Mouse (Mus musculus) layer of hippocampus, adult 9-10 months (tissue): Measurements from ENCODE around the gene Entpd2.

Experiments
- DNase-seq: peaks from one replicate; pipeline ENCODE4 v3.0.0; 2022; ENCODE audit warnings: low spot score

Gene Entpd2

DNA sequence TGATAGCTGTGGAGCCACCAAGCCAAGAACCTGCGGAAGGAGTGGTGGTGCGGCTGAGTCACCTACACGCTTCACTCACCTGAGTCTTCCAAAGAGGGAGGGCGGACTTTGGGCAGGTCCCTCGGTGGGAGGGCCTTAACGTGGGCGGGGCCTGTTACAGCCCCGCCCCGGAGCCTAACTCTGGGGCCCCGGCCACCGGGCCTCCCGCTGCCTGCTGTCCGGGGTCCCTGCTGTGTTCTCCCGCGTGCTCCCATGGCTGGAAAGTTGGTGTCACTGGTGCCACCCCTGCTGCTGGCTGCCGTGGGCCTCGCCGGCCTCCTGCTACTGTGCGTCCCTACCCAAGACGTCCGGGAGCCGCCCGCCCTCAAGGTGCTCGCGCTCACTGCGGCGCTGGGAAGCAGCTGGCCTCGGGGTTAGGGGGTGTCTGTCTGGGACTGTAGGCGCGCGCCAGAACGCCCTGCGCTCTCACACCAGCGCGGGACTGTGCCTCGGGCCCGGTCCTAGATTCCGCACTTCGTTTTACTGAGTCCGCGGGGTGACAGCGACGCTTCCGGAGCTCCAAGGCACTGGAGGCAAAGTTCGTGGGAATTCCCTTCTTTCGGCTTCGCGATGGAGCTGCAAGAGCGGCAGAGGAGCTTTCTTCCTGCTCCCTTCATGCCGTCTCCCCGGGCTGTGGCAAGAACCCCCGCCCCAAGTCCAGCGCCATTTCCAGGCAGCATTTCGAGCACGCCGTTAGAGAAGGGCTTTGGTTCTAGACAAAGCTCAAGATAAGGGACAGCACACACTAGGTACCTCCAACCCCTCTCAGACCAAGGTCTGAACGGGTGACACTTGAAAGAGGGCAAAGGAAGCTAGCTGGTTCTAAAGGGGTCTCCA, at the start of gene Entpd2:
Gene Entpd2, plus strand, starts transcription at position 154 of the 876 bp plus-strand sequence.
- no peak for DNase-seq

DNA sequence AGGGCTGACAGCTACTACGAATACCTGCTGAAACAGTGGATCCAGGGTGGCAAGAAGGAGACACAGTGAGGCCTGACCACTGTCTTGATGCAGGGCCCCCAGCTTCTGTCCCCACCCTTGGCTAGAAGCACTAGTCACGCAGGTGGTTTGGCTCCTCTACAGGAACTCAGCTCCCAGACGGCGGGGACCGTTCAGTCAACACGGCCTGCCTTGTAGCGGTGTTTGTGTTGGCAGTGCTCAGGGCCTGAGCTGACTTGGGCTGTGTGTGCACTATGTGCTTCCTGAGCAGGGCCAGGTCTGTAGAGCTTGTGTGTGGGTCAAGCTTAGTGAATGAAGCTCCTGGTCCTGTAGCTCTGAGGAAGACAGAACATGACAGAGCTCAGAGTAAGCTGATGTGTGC, 47.5 kb upstream of the Entpd2 start:
- no peak for DNase-seq

DNA sequence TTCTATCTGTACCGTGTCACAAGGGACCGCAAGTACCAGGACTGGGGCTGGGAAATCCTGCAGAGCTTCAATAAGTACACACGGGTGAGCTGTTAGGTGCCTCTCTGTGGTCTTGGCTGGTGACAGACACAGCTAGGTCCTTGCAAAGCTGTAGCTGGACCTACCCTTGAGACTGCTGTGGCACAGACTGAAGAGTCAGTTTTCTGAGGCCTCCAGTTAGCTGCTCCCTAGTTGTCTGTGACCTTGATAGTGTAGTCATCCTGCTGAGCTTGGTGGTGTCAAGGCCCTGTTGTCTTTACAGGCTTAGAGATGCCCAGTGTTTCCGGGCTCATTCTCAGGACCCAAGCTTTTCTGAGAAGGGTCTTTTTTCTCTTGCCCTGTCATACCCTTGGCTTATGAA, 46.2 kb upstream of the Entpd2 start:
- no peak for DNase-seq

DNA sequence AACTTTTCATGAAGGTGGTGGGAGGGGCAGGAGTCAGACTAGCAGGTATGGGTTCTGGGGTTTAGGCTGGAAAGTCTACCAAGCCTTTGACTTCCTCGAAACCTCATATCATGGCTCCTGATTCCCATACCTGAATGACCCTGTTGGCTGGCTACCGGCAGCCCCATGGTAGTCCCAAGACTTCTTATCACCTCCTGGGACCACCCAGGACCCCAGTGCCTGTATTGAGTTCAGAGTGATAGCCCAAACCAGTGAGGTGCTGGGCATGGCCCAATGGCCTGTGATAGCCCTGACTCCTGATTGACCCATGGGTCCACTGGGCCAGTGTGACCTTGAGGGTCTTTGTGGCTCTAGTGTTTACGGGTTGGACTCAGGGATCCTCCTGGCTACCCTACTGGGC, 45.0 kb upstream of the Entpd2 start:
- DNase-seq: no peak

DNA sequence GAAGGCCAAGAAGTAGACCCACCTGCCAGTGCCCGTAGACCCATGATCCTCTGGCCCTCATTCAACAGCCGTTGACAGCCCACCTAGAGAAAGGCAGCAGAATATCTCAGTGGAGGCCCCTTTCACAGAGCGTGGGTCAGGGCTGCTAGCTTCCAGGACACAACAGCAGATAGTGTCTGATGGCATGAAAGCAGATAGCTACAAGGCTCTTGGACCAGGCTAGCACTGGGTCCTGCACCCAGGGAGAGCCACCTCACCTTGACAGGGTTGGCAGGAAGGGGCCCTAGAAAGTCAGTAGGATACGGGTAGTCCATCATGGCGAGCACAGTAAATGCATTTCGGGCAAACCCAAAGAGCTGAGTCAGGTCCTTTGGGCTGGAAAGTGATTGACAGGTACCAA, 41.5 kb upstream of the Entpd2 start:
- no peak for DNase-seq

DNA sequence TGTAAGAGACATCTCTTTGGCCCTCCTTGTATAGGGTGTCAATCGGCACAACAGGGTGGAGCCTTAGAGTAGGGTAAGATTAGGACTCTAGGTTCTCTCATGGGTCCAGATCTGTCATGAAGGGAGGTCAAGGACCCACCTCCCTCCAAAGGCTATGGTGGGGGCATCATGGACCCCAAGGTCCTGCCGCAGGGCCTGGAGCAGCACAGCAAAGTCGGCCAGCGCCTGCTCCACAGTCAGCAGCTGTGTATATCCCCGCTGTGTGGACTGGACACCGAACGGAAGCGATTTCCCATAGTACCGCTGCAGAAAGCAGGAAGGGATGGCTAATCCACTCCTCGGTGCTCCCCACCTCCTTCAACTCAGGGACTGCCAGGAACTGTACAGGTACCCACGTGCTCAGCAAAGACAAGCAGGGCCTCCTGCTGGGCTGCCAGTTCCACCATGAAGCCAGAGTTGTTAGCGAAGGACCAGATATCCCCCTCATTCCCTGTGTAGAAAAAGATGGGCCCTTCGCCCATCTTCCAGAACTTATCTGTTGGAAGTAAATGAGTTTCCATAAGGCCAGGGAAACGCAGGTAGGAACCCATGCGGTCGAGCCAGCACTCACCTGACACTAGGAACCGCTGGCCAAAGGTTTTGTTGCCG, 40.1 kb upstream of the Entpd2 start:
- no peak for DNase-seq

DNA sequence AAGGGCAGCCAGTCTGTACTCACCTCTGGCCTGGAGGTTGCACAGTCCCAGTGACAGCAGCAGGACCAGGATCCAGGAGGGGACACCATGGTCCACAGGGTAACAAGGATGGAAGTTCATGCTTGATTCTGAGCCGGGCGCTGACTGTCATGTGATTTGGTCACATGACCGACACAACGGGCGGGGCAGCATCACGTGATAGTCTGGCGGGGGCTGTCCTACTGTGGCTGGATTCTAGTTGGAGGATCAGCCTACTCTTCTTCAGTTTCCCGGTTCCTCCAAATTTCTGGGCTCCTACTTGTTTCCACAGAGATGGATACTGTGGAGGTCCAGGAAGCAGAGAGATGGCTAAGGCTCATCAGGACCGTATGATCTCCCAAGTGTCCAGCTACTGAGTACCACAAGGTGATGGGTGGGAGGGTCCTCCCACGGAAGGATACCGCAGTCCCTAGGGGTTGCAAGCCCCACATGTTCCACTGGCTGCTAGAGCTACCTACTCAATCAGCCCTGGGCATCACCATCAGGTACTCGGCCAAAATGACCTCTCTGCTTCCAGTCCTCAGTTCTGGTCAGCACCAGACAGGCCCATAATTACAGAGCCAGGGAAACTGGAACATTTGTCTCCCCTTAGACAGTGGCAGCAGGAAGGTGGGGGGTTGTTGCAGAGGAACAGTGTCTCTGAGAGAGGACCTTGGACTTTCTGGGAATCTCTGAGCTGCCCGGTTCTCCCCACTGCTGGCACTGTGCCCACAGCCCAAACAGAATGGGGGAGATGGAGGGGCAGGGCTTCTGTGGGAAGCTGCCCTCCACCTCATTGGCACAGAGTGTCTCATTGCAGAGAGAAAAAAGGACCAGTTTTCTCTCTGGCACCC, 39.2 kb upstream of the Entpd2 start, which contains the start of gene Dpp7:
Gene Dpp7, minus strand, starts transcription at position 152 of the 872 bp plus-strand sequence.
- peak; percentile 60 for DNase-seq

DNA sequence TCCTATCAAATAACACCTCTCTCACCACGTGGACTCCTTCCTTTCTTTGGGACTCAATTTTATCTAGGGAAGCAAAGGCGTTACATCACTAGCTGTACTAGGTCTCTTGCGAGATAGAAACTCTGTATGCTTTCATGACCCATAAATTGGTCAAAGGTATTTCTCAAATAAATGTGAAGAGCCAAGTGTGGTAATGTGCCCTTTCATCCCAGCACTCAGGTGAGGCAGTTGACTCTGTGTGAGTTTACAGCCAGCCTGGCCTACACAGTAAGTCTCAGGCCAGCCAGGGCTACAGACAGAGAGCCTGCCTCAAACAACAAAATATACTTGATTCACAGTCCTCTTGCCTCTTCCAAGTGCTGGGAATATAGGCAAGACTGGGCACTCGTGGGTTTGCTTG, 35.8 kb upstream of the Entpd2 start:
- no peak for DNase-seq

DNA sequence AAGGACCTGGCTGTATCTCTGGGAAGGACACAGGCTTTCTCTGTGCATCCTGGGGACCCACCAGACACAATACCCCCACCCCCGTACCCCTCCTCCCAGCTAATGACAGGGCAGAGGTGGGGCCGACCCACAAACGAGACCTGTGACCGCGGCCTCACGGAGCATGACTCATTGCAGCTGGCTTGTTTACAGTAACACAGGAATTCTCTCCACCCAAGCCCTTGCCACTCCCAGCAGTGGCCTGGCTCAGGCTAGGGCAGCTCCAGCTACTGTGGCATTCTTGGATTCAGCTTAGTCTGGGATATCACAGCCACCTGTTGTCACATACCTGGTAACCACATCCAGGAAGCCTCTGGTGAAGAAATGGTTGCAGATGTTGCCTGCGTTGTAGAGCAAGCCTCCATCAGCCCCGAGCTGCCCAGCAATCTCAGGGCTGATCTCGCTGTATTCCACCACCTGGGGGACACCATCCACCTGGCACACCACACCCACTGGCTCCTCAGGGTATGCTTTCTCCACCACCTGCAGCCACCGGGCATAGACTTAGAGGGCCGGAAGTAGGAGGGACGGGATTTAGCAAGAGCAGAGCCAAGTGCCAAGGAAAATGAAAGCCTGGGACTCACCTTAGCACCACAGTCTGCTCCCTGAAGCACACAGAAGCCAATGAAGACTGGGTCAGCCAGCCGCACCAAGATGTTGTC, 32.0 kb upstream of the Entpd2 start:
- no peak for DNase-seq

DNA sequence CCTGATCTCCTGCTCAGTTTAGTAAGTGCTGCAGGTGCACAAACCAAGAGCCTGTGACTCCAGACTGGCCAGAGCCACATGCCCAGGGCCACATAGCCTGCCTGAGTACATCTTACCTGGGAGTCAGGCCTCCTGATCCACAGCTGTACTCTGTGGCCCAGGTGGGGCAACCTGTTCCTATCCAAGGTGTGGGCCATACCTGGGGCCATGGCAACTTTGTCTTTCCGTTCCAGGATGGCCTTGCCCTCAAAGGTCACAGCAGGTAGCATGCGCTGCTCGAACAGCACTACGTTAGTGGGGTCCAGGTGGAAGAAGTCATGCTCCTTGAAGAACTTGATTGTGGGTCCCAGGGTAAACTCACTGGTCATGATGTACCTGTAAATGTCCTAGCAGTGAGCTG, 31.4 kb upstream of the Entpd2 start:
- no peak for DNase-seq

DNA sequence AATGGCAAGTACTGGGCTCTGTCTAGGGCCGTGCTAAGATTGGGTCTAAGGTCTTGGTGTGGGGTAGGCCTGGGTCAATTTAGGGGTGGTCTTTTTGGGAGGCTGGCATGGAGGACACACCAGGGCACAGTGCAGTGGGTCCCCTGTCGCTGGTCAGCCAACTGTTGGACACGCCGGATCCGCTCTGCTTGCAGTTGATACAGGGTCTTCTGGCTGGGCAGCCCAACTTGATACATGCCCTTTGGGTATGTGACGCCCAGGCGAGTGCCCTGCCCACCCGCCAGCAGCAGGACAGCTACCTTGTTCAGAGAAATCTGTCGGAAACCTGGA, 30.9 kb upstream of the Entpd2 start:
- DNase-seq: no peak

DNA sequence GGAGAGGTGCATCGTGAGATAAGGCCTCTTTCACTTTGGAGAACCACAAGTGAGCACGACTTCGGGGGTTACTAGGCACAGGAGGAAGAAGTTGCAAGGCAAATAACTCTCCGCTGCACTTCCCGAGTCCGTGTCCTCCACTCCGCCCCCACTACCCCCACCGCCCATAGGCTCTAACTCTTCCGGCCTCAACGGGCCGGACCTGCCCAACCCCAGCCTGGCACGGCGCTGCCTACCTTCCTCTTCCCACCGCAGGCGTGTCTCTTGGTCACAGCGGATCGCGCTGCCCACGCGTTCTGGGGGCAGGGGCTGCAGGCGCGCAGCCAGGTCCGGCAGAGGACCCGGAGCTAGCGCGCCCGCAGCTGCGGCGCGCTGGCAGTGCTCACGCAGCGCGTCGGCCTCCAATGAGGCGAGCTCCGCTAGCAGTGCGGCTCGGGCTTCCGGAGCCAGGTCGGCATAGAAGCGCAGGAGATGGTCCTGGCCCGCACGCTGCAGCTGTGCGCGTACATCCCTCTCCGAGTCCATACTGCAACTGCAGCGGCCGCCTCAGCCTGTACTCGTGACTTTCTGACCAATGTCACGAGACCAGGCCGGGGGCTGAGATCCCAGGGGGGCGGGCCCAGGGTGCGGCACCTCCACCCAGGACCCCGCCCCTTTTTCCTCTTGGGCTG, 30.4 kb upstream of the Entpd2 start, which contains the start of gene Uap1l1:
Gene Uap1l1, minus strand, starts transcription at position 592 of the 671 bp plus-strand sequence.
- DNase-seq: no peak

DNA sequence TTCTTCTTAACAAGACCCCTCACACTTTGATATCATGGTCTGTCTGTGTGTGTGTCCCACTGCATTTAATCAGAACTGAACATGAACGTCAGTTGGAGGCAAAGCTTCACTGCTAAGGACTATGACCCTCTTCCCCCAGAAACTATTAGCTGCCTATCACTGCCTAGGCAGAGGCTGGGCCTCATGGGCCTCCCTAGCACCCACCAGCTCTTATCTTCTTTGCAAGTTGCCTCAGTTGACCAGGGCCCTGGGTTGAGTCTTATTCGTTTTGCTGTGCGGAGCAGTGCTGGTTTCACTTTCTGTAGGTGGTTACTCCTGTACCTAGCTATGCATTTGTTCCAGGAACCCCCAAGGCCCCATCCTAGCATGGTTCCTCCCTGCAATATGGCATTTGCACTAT, 25.7 kb upstream of the Entpd2 start:
- no peak for DNase-seq

DNA sequence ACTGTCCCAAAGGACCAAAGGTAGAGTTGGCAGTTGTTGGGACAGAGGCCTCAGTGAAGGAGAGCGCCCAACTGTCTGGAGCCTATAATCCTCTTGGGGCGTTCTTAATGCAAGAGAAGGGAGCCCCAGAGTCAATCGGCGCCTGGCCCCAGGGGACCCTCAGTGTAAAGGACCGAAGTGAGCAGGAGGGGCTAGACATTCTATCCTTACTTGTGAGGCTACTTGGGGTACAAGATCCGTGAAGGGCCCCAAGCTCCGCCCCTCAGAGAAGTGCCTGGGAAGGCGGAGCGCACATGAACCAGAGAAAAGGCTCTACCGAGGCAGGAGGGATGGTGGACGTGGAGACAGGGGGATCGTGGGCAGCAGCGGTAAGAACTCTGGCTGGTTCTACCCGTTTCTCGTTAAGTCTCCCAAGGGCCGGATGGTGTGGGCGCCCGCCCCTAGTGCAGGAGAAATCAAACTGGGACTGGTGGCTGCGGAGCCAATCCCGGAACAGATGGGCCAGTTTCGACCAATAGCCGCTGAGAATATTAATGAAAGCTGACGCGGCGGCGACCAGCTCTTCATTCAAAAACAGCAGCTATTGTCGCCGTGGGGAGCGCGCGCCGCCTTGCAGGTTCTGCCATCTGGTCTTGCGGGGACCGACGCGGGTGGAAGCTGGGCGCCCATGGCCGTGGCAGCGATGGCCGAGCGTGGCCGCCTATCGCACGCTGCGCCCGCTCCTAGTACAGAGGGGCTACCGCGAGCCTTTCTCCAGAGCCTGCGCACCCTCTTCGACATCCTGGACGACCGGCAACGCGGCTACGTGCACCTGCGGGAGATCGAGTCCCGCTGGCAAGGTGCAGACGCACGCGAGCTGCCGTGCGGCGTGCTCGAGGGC, 23.7 kb upstream of the Entpd2 start, which contains the start of gene Sapcd2:
Gene Sapcd2, plus strand, starts transcription at position 558 of the 880 bp plus-strand sequence.
- peak; percentile 77 for DNase-seq

DNA sequence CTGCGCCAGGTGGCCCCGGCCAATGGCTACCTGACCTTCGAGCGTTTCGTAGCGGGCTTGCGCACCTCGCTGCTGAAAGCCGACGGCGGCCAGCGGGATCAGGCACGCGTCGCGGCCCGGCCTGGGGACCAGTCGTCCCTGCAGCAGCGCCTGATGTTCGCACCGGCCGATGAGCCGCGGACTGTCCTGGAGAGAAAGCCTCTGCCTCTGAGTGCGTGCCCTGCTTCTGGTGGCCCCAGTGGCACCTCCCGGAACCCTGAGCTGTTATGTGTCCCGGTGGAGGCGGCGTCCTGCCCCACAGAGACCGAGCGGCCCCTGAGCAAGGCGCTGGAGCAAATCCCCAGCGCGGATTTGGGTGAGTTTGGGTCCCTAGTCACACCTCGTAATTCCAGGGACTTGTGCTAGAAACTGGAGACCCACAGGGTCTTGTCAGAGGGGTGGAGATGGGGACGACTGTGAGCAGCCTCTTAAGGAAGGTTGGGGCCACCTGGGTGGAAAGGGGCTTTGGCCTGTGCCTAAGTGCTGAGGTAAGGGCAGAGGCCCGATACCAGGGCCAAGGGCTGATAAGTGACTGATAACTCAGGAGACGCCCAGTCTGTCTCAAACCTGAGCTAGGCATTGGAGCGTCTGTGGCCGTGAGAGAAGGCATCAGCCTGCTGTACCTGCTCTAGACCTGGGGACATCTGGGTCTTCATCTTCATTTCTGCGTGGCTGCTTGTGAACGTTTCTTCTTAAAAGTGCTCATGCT, 22.9 kb upstream of the Entpd2 start:
- no peak for DNase-seq

DNA sequence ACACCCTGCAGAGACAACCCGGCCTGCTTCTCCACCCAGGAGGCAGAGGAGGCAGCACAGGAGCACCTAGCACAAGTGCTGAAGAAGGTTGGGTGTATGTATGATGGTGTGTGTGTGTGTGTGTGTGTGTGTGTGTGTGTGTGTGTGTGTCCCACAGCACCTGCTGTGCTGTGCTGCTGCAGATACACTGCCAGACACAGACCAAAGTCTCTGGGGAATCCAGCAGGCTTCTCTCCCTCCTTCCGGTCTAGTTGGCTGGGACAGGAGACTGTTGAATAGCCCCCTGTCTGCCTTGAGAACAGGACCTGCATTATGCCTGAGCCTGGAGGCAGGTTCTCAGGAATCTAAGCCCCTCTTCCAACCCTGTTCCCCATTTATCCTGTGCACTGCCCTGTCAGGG, 22.2 kb upstream of the Entpd2 start:
- no peak for DNase-seq

DNA sequence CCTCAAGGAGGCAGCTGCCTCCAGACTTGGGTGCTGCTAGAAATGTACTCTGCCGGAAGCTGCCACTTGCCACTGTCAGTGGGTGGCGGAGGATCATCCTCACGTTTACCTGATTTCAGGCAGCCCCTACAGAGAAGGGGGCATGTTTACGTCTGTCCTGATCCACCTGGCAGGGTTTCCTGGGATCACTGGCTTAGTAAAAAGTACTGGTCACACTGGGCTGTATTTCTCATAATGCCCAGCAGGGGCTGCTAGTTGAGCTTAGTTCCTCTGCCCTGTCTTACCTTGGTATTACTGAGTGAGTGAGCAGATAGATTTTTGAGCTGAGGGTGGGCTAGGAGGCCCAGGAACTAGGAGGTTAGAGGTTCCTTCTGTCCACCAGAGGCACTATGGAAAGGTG, 19.1 kb upstream of the Entpd2 start:
- DNase-seq: no peak

DNA sequence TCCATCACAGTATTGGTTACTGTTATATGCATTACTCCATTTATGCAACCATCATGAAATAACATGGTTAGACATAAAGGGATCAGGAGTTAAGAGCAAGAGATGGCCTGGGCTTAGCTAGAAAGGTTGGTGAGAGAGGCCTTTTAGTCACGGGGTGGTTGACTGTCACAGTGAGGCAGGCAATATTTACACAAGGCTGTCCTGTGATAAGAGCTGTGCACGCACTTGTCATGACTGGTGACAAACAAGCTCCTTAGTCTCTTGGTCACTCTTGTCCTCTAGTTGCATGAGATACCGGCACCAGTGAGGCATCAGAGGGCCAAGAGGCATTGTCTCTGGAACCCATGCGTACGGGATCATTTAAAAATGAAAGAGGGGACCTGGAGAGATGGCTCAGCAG, 11.2 kb upstream of the Entpd2 start:
- DNase-seq: no peak

DNA sequence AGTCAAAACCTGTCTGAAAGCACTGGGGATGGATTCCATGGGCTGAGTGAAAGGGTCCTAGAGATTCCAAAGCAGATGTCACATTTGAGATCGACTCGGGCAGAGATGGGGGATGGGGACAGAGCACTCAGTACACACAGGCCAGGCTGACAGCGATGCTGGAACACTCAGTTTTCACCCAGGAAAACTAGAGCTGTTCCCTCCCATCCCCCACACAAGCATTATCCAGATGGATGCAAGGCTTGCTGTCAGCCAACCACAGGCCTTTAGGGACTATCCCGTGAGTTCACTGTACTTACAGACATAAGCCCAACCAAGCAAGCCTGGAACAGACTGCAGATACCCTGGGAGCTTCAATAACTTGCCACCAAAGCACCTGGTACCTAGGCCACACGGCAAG, 4.4 kb upstream of the Entpd2 start:
- DNase-seq: no peak
